Mouse (Mus musculus): ENCODE results near the gene Acot12. TPM values are rescaled to one million over a fixed set of nuclear protein-coding genes. Genes with fewer than 3 reads are reported as not detected.

The Acot12 gene
- polyA plus RNA-seq, 1 experiment from 2014 or later: 0.41 TPM

Small RNA genes within 50 kb of the gene (microRNA-seq; reads per million reads assigned to microRNA genes)
- gene Gm27656: not detected

Other genes with a start within 250 kb of the Acot12 start
- gene Zcchc9, start 66.2 kb downstream of the Acot12 start, polyA plus RNA-seq (2015; fragmentation: Nextera tagmentation; extraction: Ambion mirVana): 18.7 and 19.7 TPM in 2 replicates
- gene Ckmt2, start 135.4 kb downstream of the Acot12 start, polyA plus RNA-seq (2015; fragmentation: Nextera tagmentation; extraction: Ambion mirVana): 0.28 and 0.70 TPM in 2 replicates